Mouse (Mus musculus) left cerebral cortex, postnatal 14 days (tissue): Measurements from ENCODE around the gene Mbnl2. TPM values are rescaled to one million over a fixed set of nuclear protein-coding genes. Genes with fewer than 3 reads are reported as not detected.

ENCODE experiments used
- DNase-seq, 2 experiments: peaks; one replicate each; pipeline ENCODE4 v3.0.0; 2021 to 2022; ENCODE audit warnings: low spot score in 2 of 2, mixed read lengths in 1 of 2
- intact Hi-C: fragments of 180-260 bp; cut with DNase I; formaldehyde crosslinking; loops from one replicate; pipeline ENCODE4 v1.15.1; 2025
- total RNA-seq, 2 experiments: library from RNA; stranded (reverse); gene quantifications; 2 replicates each; pipeline ENCODE4 v1.2.3; 2021

The Mbnl2 gene
- total RNA-seq, 2 experiments from 2014 or later, result 192 to 202 TPM

GRCm38 (mm10) chr14:120393441-120393840, 118.0 kb downstream of the Mbnl2 start:
- DNase-seq, result no peak
- intact Hi-C loops, result no loop called here

GRCm38 (mm10) chr14:120394216-120394615, 118.7 kb downstream of the Mbnl2 start:
- intact Hi-C loops, result no loop called here
- DNase-seq, result no peak

- no peak for DNase-seq
- intact Hi-C loops, result loop anchor here (5.0 kb wide), 2 partner anchors 118 to 318 kb away; partner anchors contain the start of gene Mbnl2
These were observed 119.4 kb downstream of the Mbnl2 start for GRCm38 (mm10) chr14:120394827-120395226.

- DNase-seq, result no peak
- intact Hi-C loops, result loop anchor here (5.0 kb wide), 2 partner anchors 118 to 318 kb away; partner anchors contain the start of gene Mbnl2
These were observed 120.0 kb downstream of the Mbnl2 start for GRCm38 (mm10) chr14:120395501-120395900.

- intact Hi-C loops, result loop anchor here (2.0 to 5.0 kb wide), 3 partner anchors 121 to 321 kb away; partner anchors contain the start of gene Mbnl2
- peak; percentile 77 to 80 for DNase-seq
These were observed 122.6 kb downstream of the Mbnl2 start for GRCm38 (mm10) chr14:120397871-120398647.

- intact Hi-C loops, result loop anchor here (2.0 to 10.0 kb wide), 4 partner anchors 122 to 322 kb away; partner anchors contain the start of gene Mbnl2
- DNase-seq, result no peak
These were observed 124.1 kb downstream of the Mbnl2 start for GRCm38 (mm10) chr14:120399614-120400013.

- DNase-seq, result no peak
- intact Hi-C loops, result loop anchor here (10.0 kb wide), 1 partner anchor 264 kb away; no protein-coding TSS in a partner anchor
These were observed 125.7 kb downstream of the Mbnl2 start for GRCm38 (mm10) chr14:120401158-120401557.

GRCm38 (mm10) chr14:120402715-120403114, 127.2 kb downstream of the Mbnl2 start:
- DNase-seq, result no peak
- intact Hi-C loops, result loop anchor here (10.0 kb wide), 1 partner anchor 262 kb away; no protein-coding TSS in a partner anchor

- no peak for DNase-seq
- intact Hi-C loops, result loop anchor here (10.0 kb wide), 1 partner anchor 260 kb away; no protein-coding TSS in a partner anchor
These were observed 128.9 kb downstream of the Mbnl2 start for GRCm38 (mm10) chr14:120404364-120404763.

- intact Hi-C loops, result loop anchor here (5.0 to 10.0 kb wide), 2 partner anchors 72 to 260 kb away; partner anchors contain the start of gene Rap2a
- no peak for DNase-seq
These were observed 129.5 kb downstream of the Mbnl2 start for GRCm38 (mm10) chr14:120404811-120405582.

- intact Hi-C loops, result loop anchor here (5.0 to 10.0 kb wide), 2 partner anchors 72 to 259 kb away; partner anchors contain the start of gene Rap2a
- no peak for DNase-seq
These were observed 130.1 kb downstream of the Mbnl2 start for GRCm38 (mm10) chr14:120405597-120405996.

- DNase-seq, result no peak
- intact Hi-C loops, result loop anchor here (5.0 to 10.0 kb wide), 2 partner anchors 71 to 259 kb away; partner anchors contain the start of gene Rap2a
These were observed 130.8 kb downstream of the Mbnl2 start for GRCm38 (mm10) chr14:120406271-120406670.

GRCm38 (mm10) chr14:120406820-120407219, 131.4 kb downstream of the Mbnl2 start:
- intact Hi-C loops, result loop anchor here (5.0 to 10.0 kb wide), 2 partner anchors 70 to 258 kb away; partner anchors contain the start of gene Rap2a
- DNase-seq, result no peak

- intact Hi-C loops, result loop anchor here (5.0 to 10.0 kb wide), 2 partner anchors 67 to 255 kb away; partner anchors contain the start of gene Rap2a
- peak in 1 of 2 experiments; percentile 40 for DNase-seq
These were observed 134.4 kb downstream of the Mbnl2 start for GRCm38 (mm10) chr14:120409854-120410253.

GRCm38 (mm10) chr14:120416886-120417285, 141.4 kb downstream of the Mbnl2 start:
- no peak for DNase-seq
- intact Hi-C loops, result no loop called here

- DNase-seq, result no peak
- intact Hi-C loops, result no loop called here
These were observed 143.5 kb downstream of the Mbnl2 start for GRCm38 (mm10) chr14:120418964-120419363.

GRCm38 (mm10) chr14:120428497-120428896, 153.0 kb downstream of the Mbnl2 start:
- peak in 1 of 2 experiments; percentile 42 for DNase-seq
- intact Hi-C loops, result no loop called here

GRCm38 (mm10) chr14:120432773-120433172, 157.3 kb downstream of the Mbnl2 start:
- no peak for DNase-seq
- intact Hi-C loops, result no loop called here

GRCm38 (mm10) chr14:120433931-120434398, 158.5 kb downstream of the Mbnl2 start:
- intact Hi-C loops, result no loop called here
- DNase-seq, result peak in 1 of 2 experiments; percentile 10
